Comparison of ENCODE assay signal across 8 mouse cellular contexts in the genomic region with DNA sequence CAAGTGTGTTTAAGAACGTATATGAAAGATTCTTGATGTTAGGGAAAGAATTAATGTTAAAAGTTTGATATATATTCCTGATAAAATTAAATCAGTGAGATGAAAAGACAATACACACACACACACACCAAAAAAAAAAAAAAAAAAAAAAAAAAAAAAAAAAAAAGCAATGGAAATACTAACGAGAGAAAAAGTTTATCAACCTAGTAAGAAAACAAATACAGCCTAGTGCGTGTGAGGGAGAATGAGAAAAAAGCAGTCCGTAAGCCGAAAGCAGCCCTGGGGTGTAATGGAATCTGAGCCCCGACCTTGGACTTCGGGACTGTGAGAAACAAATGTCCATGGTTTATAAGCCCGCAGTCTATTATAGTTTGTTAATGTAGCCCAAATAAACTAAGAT. TPM values are rescaled to one million over a fixed set of nuclear protein-coding genes. Genes with fewer than 3 reads are reported as not detected.
DNase-seq lines count a peak whose midpoint lies in the region; ATAC-seq lines count a peak whose summit lies in the region.

No protein-coding gene starts in this region.

- H3K4me3 ChIP-seq in forebrain, embryonic 10.5 days: 0 out of 2 replicates have a peak overlapping the region, but pooled peaks have one; percentile 82
- no peak overlapping the region for H3K4me3 ChIP-seq in forebrain, embryonic 11.5 days (ENCODE audit: low read depth, low read length)
- no peak overlapping the region for H3K4me3 ChIP-seq in midbrain, embryonic 11.5 days (ENCODE audit: low read depth, low read length)
- H3K4me3 ChIP-seq in midbrain, embryonic 10.5 days: no peak overlapping the region
- H3K4me3 ChIP-seq in hindbrain, embryonic 14.5 days (replicated peaks; ENCODE audit: low read length): no peak overlapping the region
- H3K4me3 ChIP-seq in midbrain, embryonic 16.5 days (ENCODE audit: low read depth, low read length): no peak overlapping the region; the same call in 1 of the 2 replicates

- peaks cover 13% of the 10 kb centered on the region for H3K4me1 ChIP-seq in forebrain, embryonic 10.5 days
- peaks cover 3% of the 10 kb centered on the region; the same call in 1 of the 2 replicates for H3K4me1 ChIP-seq in forebrain, embryonic 11.5 days (replicated peaks; ENCODE audit: control insufficient read depth, insufficient read depth, low read length)
- no peaks in the 10 kb centered on the region for H3K4me1 ChIP-seq in midbrain, embryonic 11.5 days (ENCODE audit: control insufficient read depth, insufficient read depth, low read length)
- peaks cover 19% of the 10 kb centered on the region for H3K4me1 ChIP-seq in midbrain, embryonic 10.5 days
- peaks cover 14% of the 10 kb centered on the region for H3K4me1 ChIP-seq in hindbrain, embryonic 14.5 days (replicated peaks; ENCODE audit: control insufficient read depth, insufficient read depth, low read length)
- H3K4me1 ChIP-seq in midbrain, embryonic 16.5 days (ENCODE audit: control insufficient read depth, insufficient read depth, low read length): peaks cover 15% of the 10 kb centered on the region

- peaks cover 15% of the 10 kb centered on the region; the same call in 1 of the 2 replicates for H3K27me3 ChIP-seq in forebrain, embryonic 10.5 days (ENCODE audit: poor library complexity, severe bottlenecking)
- no peaks in the 10 kb centered on the region for H3K27me3 ChIP-seq in forebrain, embryonic 11.5 days (ENCODE audit: control insufficient read depth, insufficient read depth, low read length)
- H3K27me3 ChIP-seq in midbrain, embryonic 11.5 days (ENCODE audit: control insufficient read depth, insufficient read depth, low read length): no peaks in the 10 kb centered on the region
- no peaks in the 10 kb centered on the region for H3K27me3 ChIP-seq in midbrain, embryonic 10.5 days (ENCODE audit: low read depth, poor library complexity, severe bottlenecking)
- no peaks in the 10 kb centered on the region for H3K27me3 ChIP-seq in hindbrain, embryonic 14.5 days (ENCODE audit: control insufficient read depth, insufficient read depth, low read length)
- no peaks in the 10 kb centered on the region for H3K27me3 ChIP-seq in midbrain, embryonic 16.5 days (ENCODE audit: control insufficient read depth, insufficient read depth, low read depth, low read length)

- no peak for DNase-seq in forebrain, embryonic 10.5 days (ENCODE audit: extremely low spot score, low spot score)
- DNase-seq in forebrain, embryonic 11.5 days (ENCODE audit: low spot score): no peak
- DNase-seq in midbrain, embryonic 11.5 days (ENCODE audit: low spot score, missing footprints): no peak
- DNase-seq in midbrain, embryonic 10.5 days (ENCODE audit: low spot score): no peak
- no peak for DNase-seq in hindbrain, embryonic 14.5 days (ENCODE audit: low spot score)
- DNase-seq in cerebellum, adult 8-10 months: no peak
- no peak for DNase-seq in layer of hippocampus, adult 18-20 months (ENCODE audit: low spot score in 2 of 2)

- ATAC-seq in forebrain, embryonic 11.5 days (replicated peaks; ENCODE audit: low FRiP score): no peak
- ATAC-seq in midbrain, embryonic 11.5 days (ENCODE audit: low FRiP score): 0 out of 2 replicates have a peak, but pooled peaks have one; percentile 3
- no peak for ATAC-seq in hindbrain, embryonic 14.5 days (ENCODE audit: low FRiP score)
- no peak for ATAC-seq in midbrain, embryonic 16.5 days

- no peak overlapping the region for H3K27ac ChIP-seq in forebrain, embryonic 10.5 days
- no peak overlapping the region for H3K27ac ChIP-seq in forebrain, embryonic 11.5 days (ENCODE audit: low read depth, low read length)
- H3K27ac ChIP-seq in midbrain, embryonic 11.5 days (ENCODE audit: low read depth, low read length): no peak overlapping the region
- H3K27ac ChIP-seq in midbrain, embryonic 10.5 days (replicated peaks): no peak overlapping the region
- H3K27ac ChIP-seq in hindbrain, embryonic 14.5 days: no peak overlapping the region
- no peak overlapping the region for H3K27ac ChIP-seq in midbrain, embryonic 16.5 days (ENCODE audit: low read length)

- no peaks in the 10 kb centered on the region for H3K9me3 ChIP-seq in forebrain, embryonic 10.5 days
- no peaks in the 10 kb centered on the region for H3K9me3 ChIP-seq in forebrain, embryonic 11.5 days (ENCODE audit: control insufficient read depth, low read length)
- H3K9me3 ChIP-seq in midbrain, embryonic 11.5 days (ENCODE audit: control insufficient read depth, low read length): no peaks in the 10 kb centered on the region
- no peaks in the 10 kb centered on the region for H3K9me3 ChIP-seq in midbrain, embryonic 10.5 days (replicated peaks)
- no peaks in the 10 kb centered on the region for H3K9me3 ChIP-seq in hindbrain, embryonic 14.5 days (ENCODE audit: control insufficient read depth, low read length)
- no peaks in the 10 kb centered on the region for H3K9me3 ChIP-seq in midbrain, embryonic 16.5 days (replicated peaks; ENCODE audit: control insufficient read depth, low read length, poor library complexity, severe bottlenecking)

- no peaks in the 10 kb centered on the region for H3K36me3 ChIP-seq in forebrain, embryonic 10.5 days (replicated peaks)
- no peaks in the 10 kb centered on the region for H3K36me3 ChIP-seq in forebrain, embryonic 11.5 days (ENCODE audit: control insufficient read depth, insufficient read depth, low read length)
- H3K36me3 ChIP-seq in midbrain, embryonic 11.5 days (ENCODE audit: control insufficient read depth, insufficient read depth, low read length): no peaks in the 10 kb centered on the region
- H3K36me3 ChIP-seq in midbrain, embryonic 10.5 days: no peaks in the 10 kb centered on the region
- H3K36me3 ChIP-seq in hindbrain, embryonic 14.5 days (replicated peaks; ENCODE audit: control insufficient read depth, insufficient read depth): peaks cover 3% of the 10 kb centered on the region; the same call in 1 of the 2 replicates
- no peaks in the 10 kb centered on the region for H3K36me3 ChIP-seq in midbrain, embryonic 16.5 days (ENCODE audit: control insufficient read depth, insufficient read depth, low read length)

- no peak overlapping the region for H3K9ac ChIP-seq in forebrain, embryonic 11.5 days (ENCODE audit: low read length)
- H3K9ac ChIP-seq in midbrain, embryonic 11.5 days (ENCODE audit: low read length): no peak overlapping the region
- H3K9ac ChIP-seq in hindbrain, embryonic 14.5 days: peak overlapping the region; percentile 73; the same call in 1 of the 2 replicates
- H3K9ac ChIP-seq in midbrain, embryonic 16.5 days (ENCODE audit: low read depth, low read length): no peak overlapping the region

- 82% methylated on average over 8 of the region's 8 CpGs for WGBS in forebrain, embryonic 10.5 days
- WGBS in forebrain, embryonic 11.5 days: 81% methylated on average over 8 of the region's 8 CpGs
- WGBS in midbrain, embryonic 11.5 days: 79% methylated on average over 8 of the region's 8 CpGs
- WGBS in midbrain, embryonic 10.5 days: 82% methylated on average over 8 of the region's 8 CpGs
- WGBS in hindbrain, embryonic 14.5 days: 81% methylated on average over 8 of the region's 8 CpGs
- WGBS in midbrain, embryonic 16.5 days: 78% methylated on average over 8 of the region's 8 CpGs

- no peak overlapping the region for H3K4me2 ChIP-seq in forebrain, embryonic 11.5 days (ENCODE audit: low read depth, low read length, severe bottlenecking)
- H3K4me2 ChIP-seq in midbrain, embryonic 11.5 days: no peak overlapping the region
- H3K4me2 ChIP-seq in hindbrain, embryonic 14.5 days (replicated peaks): peak overlapping the region; percentile 77
- peak overlapping the region; percentile 58 for H3K4me2 ChIP-seq in midbrain, embryonic 16.5 days (ENCODE audit: low read length)

RNA-seq across cellular contexts. Expression of gene Slc31a2, which starts 23.2 kb away (rescaled TPM):
- polyA plus RNA-seq in forebrain, embryonic 10.5 days (2016; fragmentation: Nextera tagmentation; extraction: Ambion mirVana): 8.6 and 10.1 TPM in 2 replicates
- 7.9 and 8.9 TPM in 2 replicates for polyA plus RNA-seq in forebrain, embryonic 11.5 days (2014; fragmentation: Nextera tagmentation; extraction: Ambion mirVana)
- polyA plus RNA-seq in midbrain, embryonic 11.5 days (2014; fragmentation: Nextera tagmentation; extraction: Ambion mirVana): 9.1 and 10.2 TPM in 2 replicates
- polyA plus RNA-seq in midbrain, embryonic 10.5 days (2016; fragmentation: Nextera tagmentation; extraction: Ambion mirVana): 12.1 and 12.4 TPM in 2 replicates
- 12.6 and 14.4 TPM in 2 replicates for polyA plus RNA-seq in hindbrain, embryonic 14.5 days (2014; fragmentation: Nextera tagmentation; extraction: Ambion mirVana)
- 17.3 and 18.7 TPM in 2 replicates for polyA plus RNA-seq in midbrain, embryonic 16.5 days (2015; fragmentation: Nextera tagmentation; extraction: Ambion mirVana)
- 1 to 10 TPM; 9.2 to 9.7 TPM for total RNA-seq in layer of hippocampus, adult 18-20 months (2021)

RNA-seq across cellular contexts. Expression of gene Zfp37, which starts 54.7 kb away (rescaled TPM):
- polyA plus RNA-seq in forebrain, embryonic 10.5 days (2016; fragmentation: Nextera tagmentation; extraction: Ambion mirVana): 19.7 and 22.1 TPM in 2 replicates
- polyA plus RNA-seq in forebrain, embryonic 11.5 days (2014; fragmentation: Nextera tagmentation; extraction: Ambion mirVana): 26.3 and 28.7 TPM in 2 replicates
- polyA plus RNA-seq in midbrain, embryonic 11.5 days (2014; fragmentation: Nextera tagmentation; extraction: Ambion mirVana): 29.3 and 35.7 TPM in 2 replicates
- polyA plus RNA-seq in midbrain, embryonic 10.5 days (2016; fragmentation: Nextera tagmentation; extraction: Ambion mirVana): 20.3 and 28.2 TPM in 2 replicates
- 32.7 and 33.3 TPM in 2 replicates for polyA plus RNA-seq in hindbrain, embryonic 14.5 days (2014; fragmentation: Nextera tagmentation; extraction: Ambion mirVana)
- 35.9 and 37.2 TPM in 2 replicates for polyA plus RNA-seq in midbrain, embryonic 16.5 days (2015; fragmentation: Nextera tagmentation; extraction: Ambion mirVana)
- total RNA-seq in layer of hippocampus, adult 18-20 months (2021): 10 to 100 TPM; 23.0 to 25.6 TPM

Comparison
In these comparisons a context has a peak if more than half of its experiments do, and no peak if none do; other contexts are left out.
1. H3K4me2 ChIP-seq: peak in hindbrain, embryonic 14.5 days (single experiment) and midbrain, embryonic 16.5 days (single experiment); none in forebrain, embryonic 11.5 days (single experiment) and midbrain, embryonic 11.5 days (single experiment).